Mouse (Mus musculus): Measurements from ENCODE around the gene Pate2. TPM values are rescaled to one million over a fixed set of nuclear protein-coding genes. Genes with fewer than 3 reads are reported as not detected.

Gene Pate2
- total RNA-seq (2022), result 1 to 10 TPM in 3 of 4 experiments, under 1 TPM in 1; 0.76 to 2.1 (median 1.4) TPM

- peak; percentile 91 to 94 for DNase-seq (ENCODE audit: low spot score in 2 of 2)
These were observed at the start of gene Pate2, which contains the start of gene Hyls1 for GRCm38 (mm10) chr9:35569571-35570534. TSS of gene Pate2 (plus strand) at chr9:35570284. TSS of gene Hyls1 (minus strand) at chr9:35570398.

GRCm38 (mm10) chr9:35520631-35521348 is 49.3 kb upstream of the Pate2 start:
- DNase-seq (ENCODE audit: low spot score in 2 of 2), result no peak

- no peak for DNase-seq (ENCODE audit: low spot score in 2 of 2)
These were observed 47.8 kb upstream of the Pate2 start for GRCm38 (mm10) chr9:35522241-35522640.

- no peak for DNase-seq (ENCODE audit: low spot score in 2 of 2)
These were observed 47.1 kb upstream of the Pate2 start for GRCm38 (mm10) chr9:35522821-35523515.

GRCm38 (mm10) chr9:35523541-35523940 is 46.5 kb upstream of the Pate2 start:
- peak; percentile 68 to 69 for DNase-seq (ENCODE audit: low spot score in 2 of 2)

- peak; percentile 69 to 79 for DNase-seq (ENCODE audit: low spot score in 2 of 2)
These were observed 46.1 kb upstream of the Pate2 start for GRCm38 (mm10) chr9:35523941-35524411.

GRCm38 (mm10) chr9:35529141-35529540 is 40.9 kb upstream of the Pate2 start:
- no peak for DNase-seq (ENCODE audit: low spot score in 2 of 2)

- no peak for DNase-seq (ENCODE audit: low spot score in 2 of 2)
These were observed 40.3 kb upstream of the Pate2 start for GRCm38 (mm10) chr9:35529796-35530195.

GRCm38 (mm10) chr9:35533266-35533665 is 36.8 kb upstream of the Pate2 start:
- DNase-seq (ENCODE audit: low spot score in 2 of 2), result no peak

GRCm38 (mm10) chr9:35535110-35535509 is 35.0 kb upstream of the Pate2 start:
- DNase-seq (ENCODE audit: low spot score in 2 of 2), result peak; percentile 38 to 42

- no peak for DNase-seq (ENCODE audit: low spot score in 2 of 2)
These were observed 34.2 kb upstream of the Pate2 start for GRCm38 (mm10) chr9:35535876-35536275.

- DNase-seq (ENCODE audit: low spot score in 2 of 2), result no peak
These were observed 30.9 kb upstream of the Pate2 start for GRCm38 (mm10) chr9:35539001-35539750.

GRCm38 (mm10) chr9:35541024-35541423 is 29.1 kb upstream of the Pate2 start:
- DNase-seq (ENCODE audit: low spot score in 2 of 2), result no peak

- peak; percentile 49 to 82 for DNase-seq (ENCODE audit: low spot score in 2 of 2)
These were observed 28.6 kb upstream of the Pate2 start for GRCm38 (mm10) chr9:35541488-35541887.

GRCm38 (mm10) chr9:35541941-35542340 is 28.1 kb upstream of the Pate2 start:
- no peak for DNase-seq (ENCODE audit: low spot score in 2 of 2)

- no peak for DNase-seq (ENCODE audit: low spot score in 2 of 2)
These were observed 26.8 kb upstream of the Pate2 start for GRCm38 (mm10) chr9:35543099-35543860.

- no peak for DNase-seq (ENCODE audit: low spot score in 2 of 2)
These were observed 25.4 kb upstream of the Pate2 start for GRCm38 (mm10) chr9:35544666-35545065.

- no peak for DNase-seq (ENCODE audit: low spot score in 2 of 2)
These were observed 24.4 kb upstream of the Pate2 start for GRCm38 (mm10) chr9:35545704-35546103.

GRCm38 (mm10) chr9:35546745-35547144 is 23.3 kb upstream of the Pate2 start:
- no peak for DNase-seq (ENCODE audit: low spot score in 2 of 2)

- no peak for DNase-seq (ENCODE audit: low spot score in 2 of 2)
These were observed 21.6 kb upstream of the Pate2 start for GRCm38 (mm10) chr9:35548455-35548854.

All from layer of hippocampus, adult 8-10 months (tissue).